Mouse (Mus musculus) forebrain, embryonic 10.5 days (tissue): ENCODE measurements at regions not wholly inside any gene's neighbourhood (a gene's known extent, or its start where the extent isn't known, plus 50 kb on each side); places are given as distances from the start of the nearest gene placed in this dataset.
A peak's percentile ranks its signal among the peaks of the same experiment; 100 is the strongest.

Source experiments
- DNase-seq: peaks from one replicate; pipeline ENCODE4 v3.0.0-alpha.2; 2017; ENCODE audit warnings: low spot score; ENCODE audit errors: extremely low spot score
- H3K27ac ChIP-seq: fragments of 300-500 bp; sonication (generic); 2 replicates; pipeline ENCODE4 v1.5.1; 2016; ENCODE audit warnings: mild to moderate bottlenecking
- H3K27me3 ChIP-seq: fragments of 300-500 bp; sonication (generic); 2 replicates; pipeline ENCODE4 v1.6.1; 2016; ENCODE audit warnings: mild to moderate bottlenecking; ENCODE audit not compliant: poor library complexity, severe bottlenecking
- H3K36me3 ChIP-seq: fragments of 300-500 bp; sonication (generic); replicated peaks from 2 replicates; pipeline ENCODE4 v1.6.1; 2016; ENCODE audit warnings: mild to moderate bottlenecking, moderate library complexity
- H3K4me1 ChIP-seq: fragments of 300-500 bp; sonication (generic); 2 replicates; pipeline ENCODE4 v1.6.1; 2016
- H3K4me3 ChIP-seq: fragments of 300-500 bp; sonication (generic); 2 replicates; pipeline ENCODE4 v1.5.1; 2016; ENCODE audit warnings: mild to moderate bottlenecking, moderate library complexity
- H3K9me3 ChIP-seq: fragments of 300-500 bp; sonication (generic); 2 replicates; pipeline ENCODE4 v1.6.1; 2016; ENCODE audit warnings: mild to moderate bottlenecking, moderate library complexity
- WGBS: fragments of 180-500 bp; shearing (Covaris S2); methylation state at CpG from one replicate; pipeline ENCODE4 v1.1.7; 2016; 5-methylcytosine and 5-hydroxymethylcytosine counted together

- Histone ChIP-seq H3K4me1 (no peaks in the 10 kb centered on the region), H3K27me3 (no peaks in the 10 kb centered on the region), H3K4me3 (no peak overlapping the region), H3K36me3 (no peaks in the 10 kb centered on the region), H3K9me3 (no peaks in the 10 kb centered on the region), H3K27ac (no peak overlapping the region)
- no peak for DNase-seq
- 75% methylated on average over 2 of the region's 2 CpGs for WGBS
Measured at GRCm38 (mm10) chr16:71197523-71197922, 883.8 kb downstream of the Gbe1 start.

GRCm38 (mm10) chr16:71208806-71209205, 895.1 kb downstream of the Gbe1 start:
- Histone ChIP-seq H3K4me1 (no peaks in the 10 kb centered on the region), H3K27me3 (no peaks in the 10 kb centered on the region), H3K27ac (no peak overlapping the region), H3K9me3 (no peaks in the 10 kb centered on the region), H3K36me3 (no peaks in the 10 kb centered on the region), H3K4me3 (no peak overlapping the region)
- WGBS: 58% methylated on average over 7 of the region's 7 CpGs
- no peak for DNase-seq

DNA sequence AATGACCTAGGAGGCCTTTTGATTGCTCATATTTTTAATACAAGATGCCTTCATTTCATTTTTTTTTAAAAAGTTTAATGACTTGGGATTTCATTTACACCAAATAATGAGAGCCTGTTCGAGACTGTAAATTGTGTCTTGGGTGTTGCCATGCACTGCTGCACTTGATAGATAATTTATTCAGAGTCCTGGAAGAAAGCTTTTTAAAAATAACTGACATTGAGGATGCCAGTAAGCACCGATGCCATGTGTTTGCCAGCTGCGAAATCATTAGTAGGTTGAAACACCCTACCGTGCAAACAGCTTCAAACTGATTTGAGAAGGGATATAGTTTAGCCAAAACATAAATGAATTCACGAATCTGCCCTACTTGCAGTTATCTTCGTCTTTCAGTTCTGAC, 910.7 kb downstream of the Gbe1 start:
- Histone ChIP-seq H3K27ac (no peak overlapping the region), H3K4me3 (no peak overlapping the region), H3K4me1 (no peaks in the 10 kb centered on the region), H3K9me3 (no peaks in the 10 kb centered on the region), H3K27me3 (no peaks in the 10 kb centered on the region), H3K36me3 (no peaks in the 10 kb centered on the region)
- WGBS: 82% methylated on average over 6 of the region's 6 CpGs
- DNase-seq: no peak

DNA sequence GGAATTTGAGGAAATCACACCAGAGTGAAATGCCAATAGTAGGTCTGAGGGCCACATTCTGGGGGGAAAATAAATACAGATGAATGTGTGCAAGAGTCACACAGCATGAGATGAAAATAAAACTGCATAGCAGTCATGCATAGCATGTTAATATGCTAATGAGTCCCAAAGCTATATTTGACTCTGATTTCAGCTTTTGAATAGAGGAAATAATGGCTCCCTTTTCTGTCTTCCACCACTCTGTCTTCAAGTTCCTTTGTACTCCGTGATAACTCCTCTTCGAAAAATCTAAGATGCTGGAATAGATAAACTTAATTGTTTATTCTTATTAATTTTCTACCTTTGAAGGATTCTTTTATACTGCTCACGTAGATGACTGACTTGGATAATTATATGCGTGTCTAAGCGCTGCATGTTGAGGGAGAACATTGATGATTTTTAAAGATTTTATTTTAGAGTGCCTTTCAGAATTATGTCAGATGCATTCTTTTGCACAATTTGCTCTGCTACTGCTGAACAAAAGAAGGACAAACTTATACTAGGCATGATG, 916.4 kb downstream of the Gbe1 start:
- Histone ChIP-seq H3K9me3 (no peaks in the 10 kb centered on the region), H3K27ac (no peak overlapping the region), H3K27me3 (no peaks in the 10 kb centered on the region), H3K4me3 (no peak overlapping the region), H3K36me3 (no peaks in the 10 kb centered on the region), H3K4me1 (no peaks in the 10 kb centered on the region)
- DNase-seq: no peak
- WGBS: 95% methylated on average over 5 of the region's 5 CpGs

DNA sequence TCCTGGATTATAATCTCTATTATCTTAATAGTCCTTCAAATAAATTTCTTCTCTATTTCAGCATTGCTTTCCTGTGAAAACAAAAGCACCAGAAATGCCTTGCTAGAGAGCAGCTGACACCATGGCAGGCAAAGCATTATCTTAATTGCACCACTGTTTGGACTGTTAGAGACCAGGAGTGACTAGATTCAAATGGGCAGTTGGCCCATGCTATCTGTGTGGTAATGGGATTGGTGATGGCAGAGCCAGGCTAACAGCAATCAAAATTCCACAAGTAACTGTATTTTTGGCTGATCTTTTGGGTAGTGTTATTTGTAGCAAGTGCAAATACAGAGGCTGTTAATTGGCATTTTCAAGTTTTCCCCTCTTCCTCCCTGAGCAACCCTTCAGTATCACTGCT, 929.3 kb downstream of the Gbe1 start:
- H3K36me3 ChIP-seq: no peaks in the 10 kb centered on the region
- no peak overlapping the region for H3K27ac ChIP-seq
- no peak overlapping the region for H3K4me3 ChIP-seq
- no peaks in the 10 kb centered on the region for H3K4me1 ChIP-seq
- no peaks in the 10 kb centered on the region for H3K27me3 ChIP-seq
- no peaks in the 10 kb centered on the region for H3K9me3 ChIP-seq
- DNase-seq: no peak

- DNase-seq: no peak
- H3K36me3 ChIP-seq: no peaks in the 10 kb centered on the region
- H3K27ac ChIP-seq: no peak overlapping the region
- H3K4me3 ChIP-seq: no peak overlapping the region
- H3K4me1 ChIP-seq: no peaks in the 10 kb centered on the region
- no peaks in the 10 kb centered on the region for H3K27me3 ChIP-seq
- no peaks in the 10 kb centered on the region for H3K9me3 ChIP-seq
- 82% methylated on average over 4 of the region's 4 CpGs for WGBS
Measured at GRCm38 (mm10) chr16:71243480-71243879, 929.7 kb downstream of the Gbe1 start.

GRCm38 (mm10) chr16:71247516-71248139, 933.9 kb downstream of the Gbe1 start:
- peak; percentile 69 for DNase-seq
- Histone ChIP-seq H3K9me3 (no peaks in the 10 kb centered on the region), H3K27ac (no peak overlapping the region), H3K36me3 (no peaks in the 10 kb centered on the region), H3K4me1 (no peaks in the 10 kb centered on the region), H3K4me3 (no peak overlapping the region), H3K27me3 (no peaks in the 10 kb centered on the region)
- WGBS: 39% methylated on average over 9 of the region's 9 CpGs

DNA sequence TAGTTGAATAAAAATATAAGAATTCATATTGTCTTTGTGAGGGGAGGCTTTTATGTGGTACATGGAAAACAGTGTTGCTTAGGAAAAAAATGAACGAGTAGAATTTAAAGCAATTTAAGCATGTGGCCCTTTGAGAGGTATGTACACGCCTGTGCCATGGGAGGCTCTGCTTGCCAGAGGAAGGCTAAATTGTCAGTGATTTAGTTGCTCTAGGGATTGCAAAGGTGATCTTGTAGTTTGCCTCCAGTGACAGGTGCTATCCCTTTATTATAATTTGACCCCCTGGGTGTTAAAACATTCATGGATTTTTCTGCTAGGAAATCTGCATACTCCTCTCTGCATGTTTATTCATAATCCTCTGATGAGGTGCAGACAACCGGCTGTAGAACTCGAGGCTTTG, 942.0 kb downstream of the Gbe1 start:
- no peaks in the 10 kb centered on the region for H3K36me3 ChIP-seq
- WGBS: 85% methylated on average over 4 of the region's 4 CpGs
- DNase-seq: no peak
- no peaks in the 10 kb centered on the region for H3K4me1 ChIP-seq
- H3K4me3 ChIP-seq: no peak overlapping the region
- no peaks in the 10 kb centered on the region for H3K9me3 ChIP-seq
- no peaks in the 10 kb centered on the region for H3K27me3 ChIP-seq
- no peak overlapping the region for H3K27ac ChIP-seq

- no peaks in the 10 kb centered on the region for H3K27me3 ChIP-seq
- H3K4me3 ChIP-seq: no peak overlapping the region
- no peaks in the 10 kb centered on the region for H3K9me3 ChIP-seq
- no peak overlapping the region for H3K27ac ChIP-seq
- WGBS: 72% methylated on average over 2 of the region's 2 CpGs
- no peaks in the 10 kb centered on the region for H3K4me1 ChIP-seq
- no peak for DNase-seq
- no peaks in the 10 kb centered on the region for H3K36me3 ChIP-seq
Measured at GRCm38 (mm10) chr16:71256175-71256574, 942.4 kb downstream of the Gbe1 start.

DNA sequence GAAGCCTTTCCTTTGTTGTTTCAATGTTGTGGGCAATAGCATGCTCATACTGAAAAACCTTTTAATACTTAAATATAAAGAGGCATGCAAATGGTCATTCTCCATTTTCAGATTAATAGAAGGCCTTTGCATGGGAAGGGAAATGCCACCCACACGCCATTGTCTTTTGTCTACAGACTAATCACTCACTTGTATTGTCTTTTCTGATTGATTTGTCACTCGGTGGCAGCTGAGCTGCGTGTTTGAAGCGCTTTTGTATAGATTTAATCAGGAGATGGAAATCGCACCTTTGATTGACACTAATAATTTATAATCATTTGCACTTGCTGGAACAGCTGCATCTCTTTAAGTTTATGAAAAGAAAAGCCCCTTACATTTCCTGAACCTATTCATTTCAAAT, 953.4 kb downstream of the Gbe1 start:
- Histone ChIP-seq H3K27ac (no peak overlapping the region), H3K27me3 (no peaks in the 10 kb centered on the region), H3K9me3 (no peaks in the 10 kb centered on the region), H3K4me1 (peaks cover 5% of the 10 kb centered on the region; the same call in 1 of the 2 replicates), H3K36me3 (no peaks in the 10 kb centered on the region), H3K4me3 (no peak overlapping the region)
- 49% methylated on average over 5 of the region's 5 CpGs for WGBS
- no peak for DNase-seq
